Mouse (Mus musculus): ENCODE measurements around the gene Nkain2.

Nkain2 gene

DNA sequence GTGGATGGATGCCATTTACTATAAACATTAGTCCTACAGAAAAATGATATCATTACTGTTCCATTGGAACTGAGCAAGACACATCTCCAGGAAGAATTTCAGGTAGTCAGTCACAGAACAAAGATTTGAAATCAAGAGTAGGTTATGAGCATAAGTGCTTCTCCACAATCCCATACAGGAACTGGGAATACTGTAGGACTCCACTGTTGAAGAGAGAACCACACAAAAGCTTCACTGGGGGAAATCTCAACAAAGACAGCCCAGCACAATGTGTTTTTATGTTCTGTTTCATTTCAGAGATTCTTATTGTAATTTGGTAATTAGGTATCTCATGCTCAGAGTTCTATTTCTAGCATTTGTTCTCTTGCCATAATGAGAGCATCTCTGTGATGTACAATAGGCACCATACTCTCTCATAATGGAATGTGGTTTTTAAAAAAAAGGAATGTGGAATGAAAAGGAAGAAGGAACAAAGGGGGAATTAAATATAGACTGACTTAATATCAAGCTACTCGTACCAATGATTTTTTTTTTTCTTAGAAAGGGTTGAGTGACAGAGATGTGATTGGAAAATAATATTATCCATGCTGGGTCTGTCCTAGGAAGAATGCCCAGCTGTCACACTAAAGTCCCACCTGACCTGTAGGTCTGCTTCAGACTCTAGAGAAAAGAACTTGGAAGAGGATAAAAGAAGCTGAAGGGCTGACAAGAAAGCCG, 313.5 kb downstream of the Nkain2 start:
- no peak for DNase-seq

DNA sequence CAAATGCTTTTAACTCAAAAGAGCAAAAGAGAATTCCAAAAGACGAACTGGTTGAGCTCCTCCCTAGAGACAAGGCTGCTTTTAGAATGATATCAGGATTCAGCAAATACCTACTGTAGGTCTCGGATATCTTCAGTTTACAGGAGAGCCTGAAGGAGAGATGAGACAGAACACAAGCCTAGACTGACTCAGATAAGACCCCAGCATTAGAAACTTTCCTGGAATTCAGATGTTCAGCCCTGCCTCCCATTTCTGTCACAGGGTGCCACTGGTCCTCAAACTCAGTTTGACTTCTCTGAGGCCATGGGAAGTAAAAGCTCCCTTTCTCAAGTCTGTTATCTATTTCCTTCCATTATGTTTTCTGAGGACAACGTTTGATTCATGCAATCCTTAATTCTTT, 332.6 kb downstream of the Nkain2 start:
- no peak for DNase-seq

- no peak for DNase-seq
These were observed 354.2 kb downstream of the Nkain2 start for GRCm38 (mm10) chr10:32536057-32536456.

- no peak for DNase-seq
These were observed 379.4 kb downstream of the Nkain2 start for GRCm38 (mm10) chr10:32510821-32511220.

- DNase-seq = no peak
These were observed 395.6 kb downstream of the Nkain2 start for GRCm38 (mm10) chr10:32494591-32495182.

- no peak for DNase-seq
These were observed 396.7 kb downstream of the Nkain2 start for GRCm38 (mm10) chr10:32493600-32493999.

- no peak for DNase-seq
These were observed 427.5 kb downstream of the Nkain2 start for GRCm38 (mm10) chr10:32462726-32463125.

DNA sequence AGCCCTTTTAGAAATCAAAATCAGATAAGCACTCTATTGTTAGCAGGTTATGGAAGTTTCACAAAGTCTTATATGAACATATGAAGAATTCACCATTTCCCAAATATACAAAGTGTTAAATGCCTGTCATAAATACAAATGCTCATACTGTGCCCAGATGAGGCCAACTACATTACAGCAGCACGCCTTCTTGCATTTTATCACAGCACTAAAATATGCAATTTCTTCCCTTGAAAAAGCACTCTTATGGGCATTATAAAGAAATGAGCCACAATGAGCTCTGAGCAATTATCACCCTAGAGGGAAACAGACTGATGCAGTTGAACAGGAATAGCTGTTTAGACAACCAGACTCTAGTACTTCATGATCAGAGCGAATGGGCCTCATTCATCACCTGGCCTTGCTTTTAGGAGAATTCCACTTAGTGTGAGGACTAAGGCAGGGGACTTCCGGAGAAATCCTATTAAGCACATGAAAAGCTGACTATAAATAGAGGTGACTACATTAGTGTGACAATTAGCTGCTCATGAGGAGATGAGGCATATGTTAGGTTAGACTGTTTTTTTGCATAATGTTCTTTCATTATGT, 450.2 kb downstream of the Nkain2 start:
- DNase-seq = no peak

DNA sequence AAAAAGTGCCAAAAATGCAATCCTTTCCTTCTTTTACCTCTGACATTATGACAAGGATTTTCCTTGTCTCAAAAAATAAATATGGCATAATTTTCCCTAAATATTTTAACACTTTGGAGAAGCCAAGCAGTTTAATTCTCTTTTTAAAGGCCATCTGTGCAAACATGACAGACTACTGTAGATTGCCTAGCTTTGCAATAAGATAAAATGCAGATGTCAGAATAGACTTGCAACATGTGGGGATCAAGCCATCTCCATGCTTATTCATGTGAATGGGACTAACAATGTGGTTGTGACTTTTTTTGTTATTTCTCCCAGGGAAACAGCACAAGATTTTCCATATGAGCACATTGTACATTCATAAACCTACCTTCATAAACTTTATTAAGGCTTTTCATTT, 476.0 kb downstream of the Nkain2 start:
- DNase-seq = no peak

- DNase-seq = no peak
These were observed 478.9 kb downstream of the Nkain2 start for GRCm38 (mm10) chr10:32411331-32411730.

DNA sequence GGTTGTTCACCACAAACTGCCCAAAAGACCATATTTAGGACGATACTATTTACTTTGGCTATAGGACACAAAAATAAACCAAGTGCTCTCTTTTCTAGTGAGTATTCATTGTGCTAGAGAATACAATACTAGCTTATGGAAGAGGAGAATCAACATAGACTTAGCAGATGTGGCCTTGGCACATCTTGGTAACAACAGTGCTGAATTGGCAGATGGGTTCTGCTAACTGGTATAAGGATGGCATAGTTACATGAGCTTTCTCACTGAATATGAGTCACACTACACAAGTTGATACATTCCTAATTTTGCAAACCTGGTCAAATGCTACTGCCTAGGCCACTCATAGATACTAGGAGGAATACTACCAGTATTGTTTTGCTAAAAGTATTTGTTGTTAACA, 489.3 kb downstream of the Nkain2 start:
- no peak for DNase-seq

GRCm38 (mm10) chr10:32393859-32394521, 496.3 kb downstream of the Nkain2 start:
- no peak for DNase-seq

DNA sequence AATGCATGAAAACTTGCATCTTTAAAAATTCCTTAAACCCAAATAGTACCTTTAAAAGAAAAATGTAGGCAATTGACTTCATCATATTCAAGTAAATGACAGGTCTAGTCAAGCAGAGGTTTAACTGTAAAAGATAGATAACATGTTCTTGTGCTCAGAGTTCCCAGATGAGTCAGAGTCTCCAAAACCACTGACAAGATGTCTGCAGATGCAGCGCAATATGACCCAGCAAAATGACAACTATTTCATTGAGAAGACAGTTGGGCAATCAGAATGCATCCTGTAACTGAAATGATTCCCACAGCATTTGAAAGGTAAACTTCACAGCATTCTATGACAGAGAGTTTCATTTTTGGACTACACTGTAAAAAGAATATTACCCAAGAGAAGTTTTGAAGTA, 496.9 kb downstream of the Nkain2 start:
- no peak for DNase-seq

DNA sequence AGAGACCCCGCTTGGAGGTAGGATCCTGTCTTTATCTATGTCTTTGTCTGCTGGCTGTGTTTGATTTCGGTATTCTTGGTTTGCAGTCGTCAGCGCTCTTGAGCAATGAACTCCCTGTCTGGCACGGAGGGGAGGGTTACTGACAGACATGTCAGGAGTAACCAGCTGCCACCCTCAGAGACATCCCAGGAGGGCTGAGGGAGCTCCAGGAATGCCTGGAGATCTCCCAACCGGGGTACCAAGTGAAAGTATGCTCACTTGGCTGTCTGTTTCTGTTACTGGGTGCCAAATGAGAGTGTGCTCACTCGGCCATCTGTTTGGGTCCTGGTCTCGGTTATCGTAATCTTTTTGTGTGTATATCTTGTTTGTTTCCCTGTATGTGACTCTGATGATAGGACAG, 577.5 kb downstream of the Nkain2 start:
- DNase-seq = no peak

DNA sequence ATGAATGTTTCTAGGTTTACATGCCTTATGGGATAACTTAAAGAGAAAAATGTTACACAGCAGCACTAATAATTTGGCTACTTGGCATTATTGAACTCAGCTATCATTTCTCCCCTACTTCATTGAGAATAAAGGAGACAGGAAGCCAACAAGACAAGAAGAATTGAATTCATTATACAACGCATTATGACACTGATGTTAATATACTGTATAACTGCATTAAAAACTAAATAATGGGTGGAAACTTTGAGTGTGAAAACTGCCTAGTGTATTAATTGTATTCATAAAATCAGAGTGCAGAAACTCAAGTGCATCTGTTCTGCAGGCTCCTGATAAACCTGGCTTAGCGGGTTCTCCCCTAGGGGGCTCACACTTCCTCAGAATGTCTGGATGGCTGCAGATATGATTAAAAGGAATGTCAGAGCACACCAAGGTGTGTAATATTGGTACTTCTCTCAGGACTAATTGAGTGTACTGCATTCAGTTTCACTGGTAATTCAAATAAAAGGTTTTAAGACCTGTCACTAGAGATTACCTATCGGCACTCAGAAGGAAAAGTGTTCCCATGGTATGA, 589.2 kb downstream of the Nkain2 start:
- no peak for DNase-seq

GRCm38 (mm10) chr10:32290487-32290886, 599.8 kb downstream of the Nkain2 start:
- DNase-seq = no peak

- DNase-seq = no peak
These were observed 606.6 kb downstream of the Nkain2 start for GRCm38 (mm10) chr10:32283690-32284089.

- DNase-seq = no peak
These were observed 646.9 kb downstream of the Nkain2 start for GRCm38 (mm10) chr10:32243266-32243882.

DNA sequence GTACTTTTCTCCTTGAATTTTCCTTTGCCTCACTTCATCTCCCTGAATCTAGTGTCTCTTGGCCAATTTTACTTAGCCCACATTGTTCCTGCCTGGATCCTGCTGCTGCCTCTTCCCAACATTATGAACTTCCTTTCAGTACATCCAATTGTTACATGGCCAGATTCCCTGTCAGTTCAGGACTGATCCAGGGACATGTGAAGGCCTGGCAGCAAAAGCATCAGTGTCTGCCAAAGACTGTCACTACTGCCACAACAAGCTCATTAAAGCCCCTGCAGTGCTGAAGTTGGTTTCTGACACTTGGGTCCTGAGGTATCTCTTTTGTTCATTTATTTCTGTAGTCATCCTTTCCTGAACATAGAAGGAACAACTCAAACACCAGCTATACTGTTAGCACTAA, 649.1 kb downstream of the Nkain2 start:
- DNase-seq = no peak

DNA sequence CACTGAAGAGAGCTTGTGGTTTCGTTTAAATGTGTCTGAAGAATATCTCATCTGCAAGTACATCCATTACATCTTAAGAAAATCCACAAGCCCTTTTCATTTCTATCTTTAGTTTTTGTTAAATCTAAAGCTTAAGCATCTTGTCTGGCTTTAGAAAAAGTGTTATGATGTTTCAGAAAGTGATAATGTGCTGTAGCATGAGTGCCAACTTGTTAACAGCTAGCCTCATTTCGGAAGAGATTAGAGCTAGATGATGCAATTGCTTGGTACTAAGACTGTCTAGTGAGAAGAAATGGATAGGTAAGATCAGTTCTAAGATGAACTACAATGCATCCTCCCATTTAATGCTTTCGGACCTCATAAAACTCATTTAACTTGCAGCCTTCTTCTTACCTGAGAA, 707.3 kb downstream of the Nkain2 start:
- no peak for DNase-seq

DNA sequence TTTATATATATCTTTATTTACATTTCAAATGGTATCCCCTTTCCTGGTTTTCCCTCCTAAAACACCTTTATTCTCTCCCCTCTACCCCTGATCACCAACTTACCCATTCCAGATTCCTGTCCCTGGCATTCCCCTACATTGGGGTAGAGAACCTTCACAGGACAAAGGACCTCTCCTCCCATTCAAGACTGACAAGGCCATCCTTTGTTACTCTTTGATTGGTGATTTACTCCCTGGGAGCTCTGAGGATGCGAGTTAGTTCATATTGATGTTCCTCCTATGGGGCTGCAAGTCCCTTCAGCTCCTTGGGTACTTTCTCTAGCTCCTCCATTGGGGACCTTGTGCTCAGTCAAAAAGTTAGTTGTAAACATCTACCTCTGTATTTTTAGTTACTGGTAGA, 798.9 kb downstream of the Nkain2 start:
- no peak for DNase-seq

GRCm38 (mm10) chr10:32060396-32060795, 829.9 kb downstream of the Nkain2 start:
- DNase-seq = no peak

GRCm38 (mm10) chr10:32058251-32058650, 832.0 kb downstream of the Nkain2 start:
- DNase-seq = no peak
